Mouse (Mus musculus) thymus, postnatal 36 days (tissue): ENCODE measurements around the gene Pxmp2.

Source experiments
- DNase-seq, 2 experiments: peaks; one replicate each; pipeline ENCODE4 v3.0.0; 2022; ENCODE audit warnings: mixed read lengths in 2 of 2

Pxmp2 gene

DNA sequence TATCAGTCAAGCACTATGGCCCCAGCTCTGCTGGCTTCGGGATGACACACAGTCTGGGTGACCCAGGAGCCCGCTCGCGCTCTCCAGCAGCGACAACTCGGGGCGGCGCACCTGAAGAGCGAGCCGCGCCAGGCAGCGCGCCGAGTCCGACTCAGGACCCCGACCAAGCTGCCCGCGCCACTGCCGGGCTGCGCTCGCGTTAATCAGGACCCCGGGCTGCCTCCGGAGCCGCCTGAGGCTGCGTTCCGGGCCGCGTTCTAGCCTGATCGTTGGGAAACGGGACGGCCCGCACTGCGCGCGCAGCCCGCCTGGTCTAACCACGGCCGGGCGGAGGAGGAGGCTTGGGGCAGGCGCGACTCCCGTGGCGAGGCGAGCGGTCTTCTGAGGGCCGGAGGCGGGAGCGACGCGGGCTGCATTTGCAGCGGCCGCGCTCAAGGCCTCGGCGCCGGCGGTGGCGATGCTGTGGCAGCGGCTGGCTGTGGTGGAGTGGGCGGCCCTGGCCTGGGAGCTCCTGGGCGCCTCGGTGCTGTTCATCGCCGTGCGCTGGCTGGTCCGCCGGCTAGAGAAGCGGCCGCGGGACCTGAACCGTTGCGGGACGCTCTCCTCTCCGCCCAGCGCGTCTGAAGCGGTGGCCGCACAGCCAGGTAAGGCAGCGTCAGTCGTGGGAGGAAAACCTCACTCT lies 55.1 kb downstream of the Pxmp2 start, which contains the start of gene Ankle2:
Ankle2 (plus strand) TSS at position 225 of the 682 bp plus-strand sequence.
- DNase-seq: peak; percentile 91 to 92

- no peak for DNase-seq
Observed at GRCm38 (mm10) chr5:110230401-110230779, 55.6 kb downstream of the Pxmp2 start.

DNA sequence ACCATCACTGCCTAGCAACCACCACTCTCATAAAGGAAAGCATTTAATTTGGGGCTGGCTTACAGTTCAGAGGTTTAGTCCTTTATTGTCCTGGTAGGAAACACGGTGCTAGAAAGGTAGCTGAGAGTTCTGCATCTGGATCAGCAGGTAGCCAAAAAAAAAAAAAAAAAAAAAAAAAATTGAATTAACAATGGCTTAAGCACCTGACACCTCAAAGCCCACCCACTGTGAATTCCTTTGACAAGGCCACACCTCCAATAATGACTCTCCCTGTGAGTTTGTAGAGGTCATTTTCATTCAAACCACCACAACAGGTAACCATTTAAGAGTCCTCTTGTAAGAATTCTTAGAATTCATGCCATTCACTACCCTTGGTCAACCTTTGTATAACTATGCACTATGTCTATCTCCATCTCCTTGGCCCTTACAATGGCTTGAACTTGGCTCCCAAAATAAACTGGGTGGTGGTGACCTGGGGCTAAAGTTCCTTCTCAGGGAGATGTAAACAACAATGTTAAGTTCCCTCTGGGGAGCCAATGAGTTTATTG lies 58.6 kb downstream of the Pxmp2 start:
- no peak for DNase-seq

DNA sequence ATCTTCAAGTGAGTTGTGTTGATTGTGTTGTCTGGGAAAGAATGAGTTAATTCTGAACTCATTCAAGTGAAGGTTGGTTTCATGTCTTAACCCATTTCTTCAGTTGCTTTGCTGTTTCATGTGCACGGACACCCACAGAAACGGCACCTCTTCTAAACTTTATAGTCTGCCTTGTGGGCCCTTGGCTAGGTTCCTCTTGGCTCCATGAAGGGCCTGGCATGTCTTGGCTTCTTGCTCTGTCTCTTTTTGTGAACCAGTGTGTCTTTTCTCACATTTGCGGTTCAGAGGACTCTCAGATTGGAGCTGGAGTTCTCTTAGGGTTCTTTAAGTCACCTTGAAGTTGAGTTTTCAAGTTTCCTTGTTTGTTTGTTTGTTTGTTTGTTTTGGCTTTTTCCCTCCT lies 60.9 kb downstream of the Pxmp2 start:
- DNase-seq: no peak
